Mouse (Mus musculus) heart, embryonic 12.5 days (tissue): ENCODE data around the gene Lrrc4. TPM values are rescaled to one million over a fixed set of nuclear protein-coding genes. Genes with fewer than 3 reads are reported as not detected.

Experiments used
- ATAC-seq: fragments of 200-750 bp; cut with Nextera tagmentation; 2 replicates; pipeline ENCODE4 v1.8.0; 2017; ENCODE audit warnings: moderate TSS enrichment, moderate library complexity; ENCODE audit not compliant: insufficient number of reproducible peaks, low FRiP score
- H3K27ac ChIP-seq: fragments of 300-500 bp; sonication (generic); 2 replicates; pipeline ENCODE4 v1.5.1; 2016; ENCODE audit warnings: mild to moderate bottlenecking, moderate library complexity; ENCODE audit not compliant: poor library complexity, severe bottlenecking
- H3K27me3 ChIP-seq: fragments of 300-500 bp; sonication (generic); replicated peaks from 2 replicates; pipeline ENCODE4 v1.6.1; 2016; ENCODE audit warnings: mild to moderate bottlenecking, moderate library complexity
- H3K36me3 ChIP-seq: fragments of 300-500 bp; sonication (generic); 2 replicates; pipeline ENCODE4 v1.6.1; 2016; ENCODE audit warnings: mild to moderate bottlenecking, moderate library complexity
- H3K4me1 ChIP-seq: fragments of 300-500 bp; sonication (generic); replicated peaks from 2 replicates; pipeline ENCODE4 v1.6.1; 2016; ENCODE audit warnings: mild to moderate bottlenecking
- H3K4me2 ChIP-seq: fragments of 300-500 bp; sonication (generic); 2 replicates; pipeline ENCODE4 v1.6.1; 2016; ENCODE audit warnings: mild to moderate bottlenecking, moderate library complexity
- H3K4me3 ChIP-seq: fragments of 300-500 bp; sonication (generic); 2 replicates; pipeline ENCODE4 v1.5.1; 2016; ENCODE audit warnings: mild to moderate bottlenecking
- H3K9ac ChIP-seq: fragments of 300-500 bp; sonication (generic); 2 replicates; pipeline ENCODE4 v1.6.1; 2016; ENCODE audit warnings: mild to moderate bottlenecking, moderate library complexity
- H3K9me3 ChIP-seq: fragments of 300-500 bp; sonication (generic); replicated peaks from 2 replicates; pipeline ENCODE4 v1.6.1; 2016; ENCODE audit warnings: mild to moderate bottlenecking, moderate library complexity
- WGBS: fragments of 180-500 bp; shearing (Covaris S2); methylation state at CpG from one replicate; pipeline ENCODE4 v1.1.7; 2016; 5-methylcytosine and 5-hydroxymethylcytosine counted together
- polyA plus RNA-seq: library from polyadenylated mRNA; unstranded; fragments of >200 nt; fragmentation: Nextera tagmentation; extraction: Ambion mirVana; gene quantifications from 2 replicates; pipeline ENCODE4 v1.2.1, GENCODE M21; 2016

The Lrrc4 gene
- polyA plus RNA-seq, 1 experiment from 2014 or later = 0.51 TPM

- peaks cover 20% of the 10 kb centered on the region for H3K4me1 ChIP-seq
- ATAC-seq = no peak
- no peak overlapping the region for H3K4me2 ChIP-seq
- H3K36me3 ChIP-seq = peaks cover 19% of the 10 kb centered on the region
- no peak overlapping the region for H3K9ac ChIP-seq
- no peaks in the 10 kb centered on the region for H3K9me3 ChIP-seq
- H3K4me3 ChIP-seq = no peak overlapping the region
- WGBS = 79% methylated on average over 16 of the region's 16 CpGs
- no peaks in the 10 kb centered on the region for H3K27me3 ChIP-seq
- H3K27ac ChIP-seq = no peak overlapping the region
These were observed 35.6 kb downstream of the Lrrc4 start for GRCm38 (mm10) chr6:28795792-28796515.

DNA sequence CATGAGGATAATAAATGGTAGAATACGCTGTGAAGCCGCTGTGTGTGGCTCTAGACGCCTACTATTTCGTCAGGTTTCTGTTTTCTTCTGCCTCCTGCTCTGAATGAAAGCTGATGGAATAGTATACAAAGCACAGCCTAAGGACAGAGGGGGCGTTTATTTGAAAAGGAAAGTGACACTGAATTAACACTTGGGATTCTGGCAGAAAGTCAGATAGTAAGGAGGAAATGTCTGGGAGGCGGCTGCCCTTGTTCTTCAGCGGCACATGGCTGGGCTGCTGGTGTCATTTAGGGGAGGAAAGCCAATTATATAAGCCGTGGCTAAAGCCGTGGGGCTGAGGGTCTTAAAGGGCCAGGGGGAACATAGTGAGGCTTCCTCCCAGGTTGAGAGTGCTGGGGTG, 36.2 kb downstream of the Lrrc4 start:
- Histone ChIP-seq H3K27me3 (no peaks in the 10 kb centered on the region), H3K9ac (peak overlapping the region; percentile 15; the same call in 1 of the 2 replicates), H3K4me2 (no peak overlapping the region), H3K4me3 (no peak overlapping the region), H3K9me3 (no peaks in the 10 kb centered on the region), H3K4me1 (peaks cover 26% of the 10 kb centered on the region), H3K36me3 (peaks cover 19% of the 10 kb centered on the region), H3K27ac (no peak overlapping the region)
- no peak for ATAC-seq
- WGBS = 41% methylated on average over 9 of the region's 9 CpGs

DNA sequence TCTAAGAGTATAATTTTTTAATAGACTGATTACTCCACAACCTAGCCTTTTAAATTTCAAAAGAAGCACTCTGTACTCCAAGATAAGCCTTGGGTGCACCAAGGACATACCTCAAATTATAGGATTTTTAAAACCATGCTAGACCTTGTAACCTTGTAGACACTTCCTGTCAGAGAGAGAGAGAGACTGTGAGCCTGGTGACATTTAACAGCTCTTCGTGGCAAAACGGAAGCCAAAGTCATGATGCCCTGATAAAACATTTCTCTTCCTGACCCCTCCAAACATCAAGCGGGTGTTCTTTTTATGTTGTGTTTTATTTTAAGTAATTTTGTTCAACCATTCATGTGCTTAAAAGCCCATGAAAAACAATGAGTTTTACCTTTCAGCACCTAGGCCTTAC, 39.7 kb downstream of the Lrrc4 start:
- 53% methylated on average over 3 of the region's 3 CpGs for WGBS
- H3K4me2 ChIP-seq = no peak overlapping the region
- H3K4me1 ChIP-seq = peaks cover 54% of the 10 kb centered on the region
- no peak for ATAC-seq
- H3K9ac ChIP-seq = no peak overlapping the region
- peaks cover 15% of the 10 kb centered on the region for H3K36me3 ChIP-seq
- H3K4me3 ChIP-seq = no peak overlapping the region
- H3K27me3 ChIP-seq = no peaks in the 10 kb centered on the region
- H3K27ac ChIP-seq = peak overlapping the region; percentile 39; the same call in 1 of the 2 replicates
- no peaks in the 10 kb centered on the region for H3K9me3 ChIP-seq

DNA sequence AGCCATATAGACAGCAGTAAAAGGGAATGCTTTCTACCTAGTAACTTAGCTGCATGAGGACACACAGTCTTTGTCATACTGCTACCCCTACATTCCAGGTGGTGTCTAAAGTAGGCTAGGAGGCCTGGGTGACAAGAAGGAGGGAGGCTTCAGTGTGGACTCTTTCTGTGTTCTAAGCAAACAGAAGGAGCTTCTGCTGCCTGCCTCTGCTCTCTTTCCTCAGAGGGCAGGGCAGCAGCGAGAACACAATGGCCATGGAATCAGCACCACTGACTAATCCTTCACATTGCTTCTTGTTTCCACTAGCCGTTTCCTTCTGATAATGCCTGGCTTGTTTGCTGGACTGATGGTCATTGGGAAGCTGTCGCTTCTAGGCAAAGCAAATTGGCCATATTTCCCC, 40.4 kb downstream of the Lrrc4 start:
- Histone ChIP-seq H3K36me3 (peaks cover 9% of the 10 kb centered on the region), H3K4me1 (peaks cover 57% of the 10 kb centered on the region), H3K9me3 (no peaks in the 10 kb centered on the region), H3K4me3 (no peak overlapping the region), H3K9ac (no peak overlapping the region), H3K27me3 (no peaks in the 10 kb centered on the region), H3K27ac (peak overlapping the region; percentile 80), H3K4me2 (no peak overlapping the region)
- peak; percentile 63 for ATAC-seq
- 44% methylated on average over 3 of the region's 3 CpGs for WGBS

GRCm38 (mm10) chr6:28789685-28790084, 41.9 kb downstream of the Lrrc4 start:
- Histone ChIP-seq H3K4me1 (peaks cover 60% of the 10 kb centered on the region), H3K9me3 (no peaks in the 10 kb centered on the region), H3K36me3 (no peaks in the 10 kb centered on the region), H3K27me3 (no peaks in the 10 kb centered on the region), H3K27ac (no peak overlapping the region), H3K4me2 (no peak overlapping the region), H3K9ac (no peak overlapping the region), H3K4me3 (no peak overlapping the region)
- ATAC-seq = no peak
- 31% methylated on average over 4 of the region's 4 CpGs for whole genome bisulfite sequencing

- H3K27me3 ChIP-seq = no peaks in the 10 kb centered on the region
These were observed 44.4 kb downstream of the Lrrc4 start for GRCm38 (mm10) chr6:28787133-28787532.

DNA sequence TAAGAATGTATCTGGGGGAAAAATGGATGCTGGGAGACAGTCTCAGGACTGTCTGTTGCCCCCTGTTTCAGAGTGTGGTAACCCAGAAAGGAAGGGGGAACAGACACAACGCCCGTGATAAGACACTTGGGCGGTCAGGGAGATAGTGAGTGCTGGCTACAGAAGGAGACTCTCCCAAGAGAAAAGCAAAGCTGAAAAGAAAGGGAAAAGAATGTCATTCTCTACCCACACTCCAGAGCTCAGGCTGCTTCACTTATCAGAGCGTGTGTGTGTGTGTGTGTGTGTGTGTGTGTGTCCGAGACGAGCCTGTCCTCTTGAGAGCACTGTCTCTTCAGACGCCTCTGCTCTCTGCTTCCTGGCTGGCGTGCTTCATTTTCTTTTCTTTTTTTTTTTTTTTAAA, 45.8 kb downstream of the Lrrc4 start:
- H3K27me3 ChIP-seq = no peaks in the 10 kb centered on the region
- H3K9ac ChIP-seq = no peak overlapping the region
- H3K36me3 ChIP-seq = no peaks in the 10 kb centered on the region
- 25% methylated on average over 8 of the region's 8 CpGs for WGBS
- H3K4me3 ChIP-seq = no peak overlapping the region
- ATAC-seq = 0 out of 2 replicates have a peak, but pooled peaks have one; percentile 20
- H3K4me2 ChIP-seq = no peak overlapping the region
- H3K9me3 ChIP-seq = no peaks in the 10 kb centered on the region
- peaks cover 73% of the 10 kb centered on the region for H3K4me1 ChIP-seq
- H3K27ac ChIP-seq = peak overlapping the region; percentile 42; the same call in 1 of the 2 replicates

More at GRCm38 (mm10) chr6:28787133-28787532, 44.4 kb downstream of the Lrrc4 start:
- H3K9ac ChIP-seq = peak overlapping the region; percentile 41; the same call in 1 of the 2 replicates
- peaks cover 70% of the 10 kb centered on the region for H3K4me1 ChIP-seq
- no peaks in the 10 kb centered on the region for H3K9me3 ChIP-seq
- H3K36me3 ChIP-seq = no peaks in the 10 kb centered on the region
- no peak overlapping the region for H3K4me3 ChIP-seq
- no peak for ATAC-seq
- 42% methylated on average over 6 of the region's 6 CpGs for WGBS
- H3K27ac ChIP-seq = peak overlapping the region; percentile 51; the same call in 1 of the 2 replicates
- peak overlapping the region; percentile 7; the same call in 1 of the 2 replicates for H3K4me2 ChIP-seq

- no peak overlapping the region; the same call in 1 of the 2 replicates for H3K27ac ChIP-seq
- ATAC-seq = no peak
- H3K4me3 ChIP-seq = no peak overlapping the region
- no peaks in the 10 kb centered on the region for H3K9me3 ChIP-seq
- H3K4me2 ChIP-seq = no peak overlapping the region
- peaks cover 55% of the 10 kb centered on the region for H3K4me1 ChIP-seq
- WGBS = 72% methylated on average over 5 of the region's 5 CpGs
- no peak overlapping the region for H3K9ac ChIP-seq
- no peaks in the 10 kb centered on the region for H3K27me3 ChIP-seq
- H3K36me3 ChIP-seq = no peaks in the 10 kb centered on the region
These were observed 47.6 kb downstream of the Lrrc4 start for GRCm38 (mm10) chr6:28783953-28784352.

DNA sequence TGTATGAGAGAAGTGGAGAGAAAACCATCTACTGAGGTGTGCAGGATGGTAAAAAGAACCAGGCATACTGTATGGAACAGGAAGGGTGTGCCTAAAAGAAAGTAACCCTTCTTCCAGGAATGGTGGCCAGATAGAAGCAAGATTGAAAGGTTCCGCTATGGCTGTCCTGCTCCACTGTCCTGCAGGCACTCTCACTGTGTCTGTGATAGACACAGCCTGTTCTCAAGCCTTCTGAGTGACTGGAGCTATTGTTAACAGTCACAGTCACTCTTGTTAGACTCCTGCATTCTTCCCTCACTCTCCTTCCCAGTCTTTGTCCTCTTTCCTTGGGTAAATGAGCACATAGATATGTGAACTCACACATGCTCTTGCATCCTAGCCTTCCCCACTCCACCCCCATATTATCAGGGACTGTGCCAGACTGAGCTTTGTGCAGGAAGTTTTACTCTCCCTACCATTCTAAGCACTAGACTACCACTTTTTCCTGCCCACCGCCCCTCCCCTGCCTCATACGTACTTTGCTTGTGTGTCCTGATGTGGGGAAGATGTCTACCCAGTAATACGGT, 48.4 kb downstream of the Lrrc4 start:
- Histone ChIP-seq H3K4me2 (no peak overlapping the region), H3K36me3 (no peaks in the 10 kb centered on the region), H3K4me1 (peaks cover 51% of the 10 kb centered on the region), H3K27me3 (no peaks in the 10 kb centered on the region), H3K27ac (peak overlapping the region; percentile 37; the same call in 1 of the 2 replicates), H3K9ac (no peak overlapping the region), H3K4me3 (no peak overlapping the region), H3K9me3 (no peaks in the 10 kb centered on the region)
- 62% methylated on average over 4 of the region's 4 CpGs for WGBS
- peak; percentile 44; the same call in 1 of the 2 replicates for ATAC-seq

GRCm38 (mm10) chr6:28781696-28782095, 49.9 kb downstream of the Lrrc4 start:
- ATAC-seq = no peak
- H3K27ac ChIP-seq = no peak overlapping the region

DNA sequence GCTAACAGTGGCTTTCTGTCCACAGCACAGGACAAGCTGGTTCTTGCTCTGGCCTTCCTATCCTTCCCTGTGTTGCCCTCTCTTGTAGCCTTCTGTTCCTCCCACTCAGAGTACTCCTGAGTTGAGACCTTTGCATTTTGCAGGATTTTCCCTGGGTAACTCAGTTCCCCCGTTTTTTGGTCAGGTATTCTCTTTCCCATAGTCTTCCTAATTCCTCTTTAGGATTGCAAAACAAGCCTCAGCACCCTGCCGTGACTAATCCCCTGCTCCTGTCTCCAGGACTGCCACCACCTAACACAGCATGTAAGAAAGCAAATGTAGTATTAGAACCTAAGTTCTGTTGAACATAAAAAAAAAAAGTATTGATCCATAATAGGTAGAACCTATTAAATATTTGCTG, 60.2 kb downstream of the Lrrc4 start:
- WGBS = 52% methylated on average over 2 of the region's 2 CpGs

More at GRCm38 (mm10) chr6:28781696-28782095, 49.9 kb downstream of the Lrrc4 start:
- Histone ChIP-seq H3K4me3 (no peak overlapping the region), H3K9me3 (no peaks in the 10 kb centered on the region), H3K4me2 (no peak overlapping the region), H3K36me3 (no peaks in the 10 kb centered on the region), H3K27me3 (no peaks in the 10 kb centered on the region), H3K4me1 (peaks cover 41% of the 10 kb centered on the region), H3K9ac (no peak overlapping the region)
- WGBS = 54% methylated on average over 3 of the region's 3 CpGs

More for the DNA sequence above, 60.2 kb downstream of the Lrrc4 start:
- H3K4me2 ChIP-seq = no peak overlapping the region
- H3K9me3 ChIP-seq = no peaks in the 10 kb centered on the region
- H3K9ac ChIP-seq = no peak overlapping the region
- H3K4me3 ChIP-seq = no peak overlapping the region
- H3K36me3 ChIP-seq = peaks cover 9% of the 10 kb centered on the region
- no peak for ATAC-seq
- H3K27ac ChIP-seq = no peak overlapping the region
- no peaks in the 10 kb centered on the region for H3K27me3 ChIP-seq
- peaks cover 10% of the 10 kb centered on the region for H3K4me1 ChIP-seq
